Mouse (Mus musculus) layer of hippocampus, postnatal 25 days (tissue): Measurements from ENCODE around the gene Fcamr. TPM values are rescaled to one million over a fixed set of nuclear protein-coding genes. Genes with fewer than 3 reads are reported as not detected.

ENCODE experiments used
- DNase-seq, 2 experiments: peaks; one replicate each; pipeline ENCODE4 v3.0.0; 2022; ENCODE audit warnings: mixed read lengths in 2 of 2, low spot score in 1 of 2; ENCODE audit errors: extremely low spot score in 1 of 2
- total RNA-seq, 2 experiments: library from RNA; stranded (reverse); gene quantifications; 2 replicates each; pipeline ENCODE4 v1.2.3; 2021

Gene Fcamr
- total RNA-seq, 2 experiments from 2014 or later, result not detected

DNA sequence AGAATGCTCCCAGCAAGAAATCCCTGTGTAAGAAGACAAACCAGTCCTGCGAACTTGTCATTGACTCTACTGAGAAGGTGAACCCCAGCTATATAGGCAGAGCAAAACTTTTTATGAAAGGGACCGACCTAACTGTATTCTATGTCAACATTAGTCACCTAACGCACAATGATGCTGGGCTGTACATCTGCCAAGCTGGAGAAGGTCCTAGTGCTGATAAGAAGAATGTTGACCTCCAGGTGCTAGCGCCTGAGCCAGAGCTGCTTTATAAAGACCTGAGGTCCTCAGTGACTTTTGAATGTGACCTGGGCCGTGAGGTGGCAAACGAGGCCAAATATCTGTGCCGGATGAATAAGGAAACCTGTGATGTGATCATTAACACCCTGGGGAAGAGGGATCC, 43.8 kb downstream of the Fcamr start:
- no peak for DNase-seq

DNA sequence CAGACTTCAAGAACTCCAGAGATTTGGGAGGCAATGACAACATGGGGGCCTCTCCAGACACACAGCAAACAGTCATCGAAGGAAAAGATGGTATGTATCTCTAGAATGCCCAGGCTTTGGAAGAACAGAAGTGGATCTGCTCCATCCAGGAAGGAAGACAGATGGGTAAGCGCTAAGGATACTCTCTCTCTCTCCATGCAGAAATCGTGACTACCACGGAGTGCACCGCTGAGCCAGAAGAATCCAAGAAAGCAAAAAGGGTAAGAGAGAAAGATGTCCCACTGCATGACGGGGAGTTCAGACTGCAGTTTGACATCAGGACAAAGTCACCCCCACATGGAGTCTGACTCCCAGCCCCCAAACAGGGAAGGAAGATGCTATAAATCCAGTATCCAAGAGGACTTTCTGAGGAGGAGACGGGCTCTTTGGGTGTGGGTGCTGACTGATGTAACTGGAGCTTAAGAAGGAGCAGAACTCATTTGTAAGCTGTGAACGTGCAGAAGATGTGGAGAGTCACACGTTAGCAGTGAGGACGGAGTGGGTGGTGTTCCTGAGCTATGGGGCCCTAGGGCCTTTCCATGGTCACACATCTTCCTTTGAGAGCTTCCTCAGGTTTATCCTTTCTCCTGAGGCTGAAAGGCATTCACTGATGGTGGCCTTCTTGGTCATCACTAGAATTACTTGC, 49.0 kb downstream of the Fcamr start:
- DNase-seq, result no peak

DNA sequence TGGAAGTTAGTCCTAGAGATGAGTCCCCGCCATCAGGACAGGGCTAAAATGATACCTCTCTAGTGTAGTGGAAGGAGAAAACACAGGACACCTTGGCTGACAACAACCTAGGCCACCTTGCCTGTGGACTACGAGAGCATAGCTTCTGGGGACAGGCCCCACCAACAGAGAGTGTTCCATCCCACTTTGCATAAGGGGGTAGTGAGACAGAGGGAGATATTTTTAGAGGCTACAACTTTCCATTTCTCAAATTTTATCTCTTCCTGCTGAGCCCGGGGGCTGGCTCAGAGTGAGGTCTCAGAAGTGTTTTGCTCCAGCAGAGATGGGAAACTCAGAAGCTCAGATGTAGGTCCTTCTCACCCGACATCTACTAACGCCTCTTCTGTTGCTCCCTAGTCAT, 49.7 kb downstream of the Fcamr start:
- DNase-seq, result no peak

DNA sequence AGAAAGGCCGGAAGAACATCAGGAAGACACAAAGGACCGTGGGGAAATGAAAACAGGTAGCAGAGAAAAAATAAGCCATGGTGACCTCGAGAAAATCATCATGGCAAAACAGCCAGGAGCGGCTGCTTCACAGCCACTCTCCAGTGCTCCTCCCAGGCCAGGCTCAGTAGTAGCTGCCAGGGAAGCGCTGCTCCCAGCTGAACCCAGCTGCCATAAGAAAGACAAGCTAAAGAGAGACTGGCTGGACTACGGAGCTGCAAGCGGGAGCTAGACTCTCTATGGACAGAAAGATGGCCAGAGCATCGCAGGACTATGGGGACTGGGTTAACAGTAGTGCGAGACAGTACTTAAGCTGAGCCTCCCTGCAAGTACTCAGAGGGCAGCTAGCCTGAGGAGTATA, 54.1 kb downstream of the Fcamr start:
- DNase-seq, result no peak

DNA sequence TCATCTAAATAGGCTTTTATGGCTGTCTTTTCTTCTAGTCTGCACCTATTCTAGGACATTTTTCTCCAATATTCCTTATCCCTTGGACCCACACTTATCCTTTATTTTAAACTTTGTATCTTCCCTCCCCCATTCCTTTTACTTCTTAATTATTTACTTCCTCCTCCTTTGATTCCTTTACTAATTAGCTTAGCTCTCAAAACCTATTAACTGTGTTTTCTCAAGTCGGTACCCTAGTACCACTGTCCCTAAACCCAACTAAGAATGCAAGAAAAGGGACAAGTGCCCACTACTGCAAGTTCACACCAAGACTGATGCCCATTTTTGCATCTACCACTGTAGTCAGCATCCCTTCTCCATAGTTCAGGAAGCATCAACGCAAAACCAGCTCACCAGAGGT, 55.0 kb downstream of the Fcamr start:
- no peak for DNase-seq

DNA sequence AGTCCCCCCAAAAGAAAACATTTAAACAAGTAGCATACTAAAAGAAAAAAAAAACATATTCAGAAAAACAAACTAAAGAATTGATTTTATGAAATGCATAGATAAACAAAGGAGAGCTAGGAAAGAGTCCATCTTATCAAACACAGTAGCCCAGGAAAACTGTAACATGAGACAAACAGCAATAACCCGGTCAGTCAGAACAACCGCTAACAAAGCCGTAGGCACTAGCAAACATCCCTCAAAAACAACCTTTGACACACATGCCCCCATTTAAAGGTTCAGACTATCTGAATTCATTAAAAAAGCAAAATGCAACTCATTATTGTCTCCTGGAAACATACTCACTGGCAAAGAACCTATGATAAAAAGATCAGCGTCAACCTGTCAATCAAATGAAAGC, 56.8 kb downstream of the Fcamr start:
- no peak for DNase-seq

DNA sequence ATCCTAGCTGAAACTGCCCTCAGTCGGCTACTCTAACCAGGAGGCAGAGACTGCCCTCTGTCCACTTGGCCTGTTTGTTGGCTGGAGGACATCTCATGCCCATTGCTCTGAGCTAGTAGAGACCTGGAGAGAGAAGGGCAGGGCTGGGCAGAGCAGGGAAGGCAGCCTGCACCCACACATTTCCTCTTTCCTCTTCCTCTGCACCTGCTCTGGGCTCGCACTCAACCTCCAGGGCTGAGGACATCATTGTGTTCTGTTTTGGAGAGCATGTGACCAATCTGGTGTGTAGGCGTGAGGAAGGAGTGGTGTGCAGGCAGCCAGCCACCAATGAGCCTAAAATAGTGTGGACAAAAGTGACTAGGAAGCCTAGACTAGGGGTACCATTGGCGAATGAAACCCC, 63.5 kb downstream of the Fcamr start:
- DNase-seq, result no peak

Other genes starting within 250 kb of the Fcamr start
- not detected for gene Zp3r, start 171.3 kb upstream of the Fcamr start, total RNA-seq
- 1 to 10 TPM in 1 of 2 experiments, under 1 TPM in 1; 0.89 to 1.1 TPM for gene C4bp, start 139.3 kb upstream of the Fcamr start, total RNA-seq
- under 1 TPM in 1 of 2 experiments, not detected in 1; 0.31 TPM for gene Gm29427, start 85.1 kb upstream of the Fcamr start, total RNA-seq
- gene Yod1, start 83.6 kb upstream of the Fcamr start, total RNA-seq, result 10 to 100 TPM; 15.3 to 17.6 TPM
- 10 to 100 TPM; 38.6 to 53.6 TPM for gene Pfkfb2, start 71.6 kb upstream of the Fcamr start, total RNA-seq
- 1 to 10 TPM; 1.7 to 2.2 TPM for gene AA986860, start 68.9 kb upstream of the Fcamr start, total RNA-seq
- not detected for gene Pigr, start 25.8 kb downstream of the Fcamr start, total RNA-seq
- under 1 TPM in 1 of 2 experiments, not detected in 1; 0.68 TPM for gene Fcmr, start 64.8 kb downstream of the Fcamr start, total RNA-seq
- not detected for gene Il24, start 86.6 kb downstream of the Fcamr start, total RNA-seq
- gene Il20, start 110.5 kb downstream of the Fcamr start, total RNA-seq, result not detected
- not detected for gene Il19, start 139.2 kb downstream of the Fcamr start, total RNA-seq
- gene Il10, start 218.9 kb downstream of the Fcamr start, total RNA-seq, result not detected